Mouse (Mus musculus): Measurements from ENCODE around the gene Ankrd1. TPM values are rescaled to one million over a fixed set of nuclear protein-coding genes. Genes with fewer than 3 reads are reported as not detected.

Ankrd1 gene
- polyA plus RNA-seq, 1 experiment: not detected

GRCm38 (mm10) chr19:36116185-36116584 lies 3.7 kb downstream of the Ankrd1 start:
- peaks cover 4% of the 10 kb centered on the region for H3K4me1 ChIP-seq (ENCODE audit: control insufficient read depth, insufficient read depth, low read length)
- no peak overlapping the region for H3K4me3 ChIP-seq (ENCODE audit: insufficient read depth, low read depth, low read length)
- TF ChIP-seq CTCF (IDR thresholded peaks at IDR 0.05; ENCODE audit: insufficient read depth, low read depth, low read length) (no peak), POLR2A (IDR thresholded peaks at IDR 0.05; ENCODE audit: insufficient read depth, low read depth, low read length) (no peak)
- no peak overlapping the region for H3K27ac ChIP-seq (ENCODE audit: insufficient read depth, low read depth, low read length)
- 93% methylated on average over 4 of the region's 4 CpGs for WGBS

- no peak for TF ChIP-seq CTCF (IDR thresholded peaks at IDR 0.05; ENCODE audit: insufficient read depth, low read depth, low read length)
- 25% methylated on average over 17 of the region's 17 CpGs for WGBS
These were observed 7.9 kb downstream of the Ankrd1 start for GRCm38 (mm10) chr19:36112007-36112406.

GRCm38 (mm10) chr19:36111054-36111895 lies 8.6 kb downstream of the Ankrd1 start:
- no peak overlapping the region for H3K4me3 ChIP-seq (ENCODE audit: insufficient read depth, low read depth, low read length)
- WGBS: 25% methylated on average over 7 of the region's 7 CpGs
- TF ChIP-seq CTCF (IDR thresholded peaks at IDR 0.05; ENCODE audit: insufficient read depth, low read depth, low read length) (no peak), POLR2A (IDR thresholded peaks at IDR 0.05; ENCODE audit: insufficient read depth, low read depth, low read length) (no peak)
- H3K27ac ChIP-seq (ENCODE audit: insufficient read depth, low read depth, low read length): no peak overlapping the region
- peaks cover 4% of the 10 kb centered on the region for H3K4me1 ChIP-seq (ENCODE audit: control insufficient read depth, insufficient read depth, low read length)

More at GRCm38 (mm10) chr19:36112007-36112406, 7.9 kb downstream of the Ankrd1 start:
- H3K27ac ChIP-seq (ENCODE audit: insufficient read depth, low read depth, low read length): no peak overlapping the region
- peaks cover 4% of the 10 kb centered on the region for H3K4me1 ChIP-seq (ENCODE audit: control insufficient read depth, insufficient read depth, low read length)
- H3K4me3 ChIP-seq (ENCODE audit: insufficient read depth, low read depth, low read length): peak overlapping the region; percentile 44

- H3K27ac ChIP-seq (ENCODE audit: insufficient read depth, low read depth, low read length): no peak overlapping the region
- no peak overlapping the region for H3K4me3 ChIP-seq (ENCODE audit: insufficient read depth, low read depth, low read length)
- WGBS: 39% methylated on average over 7 of the region's 7 CpGs
- peaks cover 4% of the 10 kb centered on the region for H3K4me1 ChIP-seq (ENCODE audit: control insufficient read depth, insufficient read depth, low read length)
- TF ChIP-seq CTCF (IDR thresholded peaks at IDR 0.05; ENCODE audit: insufficient read depth, low read depth, low read length): no peak
- TF ChIP-seq POLR2A (IDR thresholded peaks at IDR 0.05; ENCODE audit: insufficient read depth, low read depth, low read length): no peak
These were observed 9.4 kb downstream of the Ankrd1 start for GRCm38 (mm10) chr19:36110465-36110864.

- 70% methylated on average over 26 of the region's 26 CpGs for WGBS
These were observed 10.5 kb downstream of the Ankrd1 start for GRCm38 (mm10) chr19:36109318-36109944.

GRCm38 (mm10) chr19:36103909-36104308 lies 16.0 kb downstream of the Ankrd1 start:
- H3K4me3 ChIP-seq (ENCODE audit: insufficient read depth, low read depth, low read length): no peak overlapping the region
- no peaks in the 10 kb centered on the region for H3K4me1 ChIP-seq (ENCODE audit: control insufficient read depth, insufficient read depth, low read length)
- H3K27ac ChIP-seq (ENCODE audit: insufficient read depth, low read depth, low read length): no peak overlapping the region
- 84% methylated on average over 5 of the region's 5 CpGs for WGBS
- TF ChIP-seq POLR2A (IDR thresholded peaks at IDR 0.05; ENCODE audit: insufficient read depth, low read depth, low read length): no peak
- TF ChIP-seq CTCF (IDR thresholded peaks at IDR 0.05; ENCODE audit: insufficient read depth, low read depth, low read length): no peak

More at GRCm38 (mm10) chr19:36109318-36109944, 10.5 kb downstream of the Ankrd1 start:
- Histone ChIP-seq H3K27ac (ENCODE audit: insufficient read depth, low read depth, low read length) (no peak overlapping the region), H3K4me1 (ENCODE audit: control insufficient read depth, insufficient read depth, low read length) (peaks cover 4% of the 10 kb centered on the region), H3K4me3 (ENCODE audit: insufficient read depth, low read depth, low read length) (no peak overlapping the region)
- TF ChIP-seq CTCF (IDR thresholded peaks at IDR 0.05; ENCODE audit: insufficient read depth, low read depth, low read length): no peak
- TF ChIP-seq POLR2A (IDR thresholded peaks at IDR 0.05; ENCODE audit: insufficient read depth, low read depth, low read length): no peak

GRCm38 (mm10) chr19:36098916-36099315 lies 21.0 kb downstream of the Ankrd1 start:
- Histone ChIP-seq H3K27ac (ENCODE audit: insufficient read depth, low read depth, low read length) (no peak overlapping the region), H3K4me1 (ENCODE audit: control insufficient read depth, insufficient read depth, low read length) (no peaks in the 10 kb centered on the region), H3K4me3 (ENCODE audit: insufficient read depth, low read depth, low read length) (no peak overlapping the region)
- no peak for TF ChIP-seq POLR2A (IDR thresholded peaks at IDR 0.05; ENCODE audit: insufficient read depth, low read depth, low read length)
- no peak for TF ChIP-seq CTCF (IDR thresholded peaks at IDR 0.05; ENCODE audit: insufficient read depth, low read depth, low read length)
- 72% methylated on average over 7 of the region's 7 CpGs for whole genome bisulfite sequencing

GRCm38 (mm10) chr19:36098265-36098664 lies 21.6 kb downstream of the Ankrd1 start:
- no peak overlapping the region for H3K4me3 ChIP-seq (ENCODE audit: insufficient read depth, low read depth, low read length)
- no peaks in the 10 kb centered on the region for H3K4me1 ChIP-seq (ENCODE audit: control insufficient read depth, insufficient read depth, low read length)
- no peak overlapping the region for H3K27ac ChIP-seq (ENCODE audit: insufficient read depth, low read depth, low read length)
- TF ChIP-seq POLR2A (IDR thresholded peaks at IDR 0.05; ENCODE audit: insufficient read depth, low read depth, low read length) (no peak), CTCF (IDR thresholded peaks at IDR 0.05; ENCODE audit: insufficient read depth, low read depth, low read length) (no peak)
- 89% methylated on average over 1 of the region's 1 CpGs for WGBS

GRCm38 (mm10) chr19:36097194-36097593 lies 22.7 kb downstream of the Ankrd1 start:
- Histone ChIP-seq H3K4me3 (ENCODE audit: insufficient read depth, low read depth, low read length) (no peak overlapping the region), H3K4me1 (ENCODE audit: control insufficient read depth, insufficient read depth, low read length) (no peaks in the 10 kb centered on the region), H3K27ac (ENCODE audit: insufficient read depth, low read depth, low read length) (no peak overlapping the region)
- WGBS: 95% methylated on average over 3 of the region's 3 CpGs
- TF ChIP-seq POLR2A (IDR thresholded peaks at IDR 0.05; ENCODE audit: insufficient read depth, low read depth, low read length) (no peak), CTCF (IDR thresholded peaks at IDR 0.05; ENCODE audit: insufficient read depth, low read depth, low read length) (no peak)

All from olfactory bulb, adult 2 months (tissue).